Mouse (Mus musculus): ENCODE data around the gene Zfp58.

DNA sequence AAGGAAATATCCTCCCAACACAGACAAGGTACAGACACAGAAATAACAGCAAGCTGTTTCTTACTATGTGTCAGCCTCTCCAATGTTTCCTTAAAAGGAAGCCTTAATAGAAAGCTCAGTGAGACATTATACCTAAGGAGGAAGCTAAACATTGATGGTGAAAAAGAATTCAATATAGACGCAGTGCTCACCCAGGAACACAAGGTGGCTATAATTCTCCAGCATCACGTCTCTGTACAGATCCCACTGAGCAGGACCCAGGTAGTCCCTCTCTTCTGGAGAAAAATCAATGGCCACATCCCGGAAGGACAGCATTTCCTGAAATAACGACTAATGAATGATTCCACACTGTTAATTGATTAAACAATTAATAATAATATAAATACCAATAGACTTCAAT, 18.8 kb downstream of the Zfp58 start:
- TF ChIP-seq CTCF (IDR thresholded peaks at IDR 0.05; ENCODE audit: low read depth) (peak; percentile 31), EP300 (IDR thresholded peaks at IDR 0.05; ENCODE audit: low read depth) (no peak)
